Mouse (Mus musculus): ENCODE results near the gene Ptprg. TPM values are rescaled to one million over a fixed set of nuclear protein-coding genes. Genes with fewer than 3 reads are reported as not detected.

Gene Ptprg
- polyA plus RNA-seq, 1 experiment from 2014 or later, result 47.9 TPM

- Histone ChIP-seq H3K9ac (no peak overlapping the region), H3K9me3 (no peaks in the 10 kb centered on the region), H3K36me3 (no peaks in the 10 kb centered on the region), H3K4me1 (0 out of 2 replicates have a peak, but pooled peaks cover under 1% of the 10 kb centered on the region), H3K27me3 (no peaks in the 10 kb centered on the region), H3K4me2 (replicated peaks) (no peak overlapping the region), H3K4me3 (no peak overlapping the region), H3K27ac (no peak overlapping the region)
- no peak for ATAC-seq (ENCODE audit: insufficient number of reproducible peaks, insufficient read depth, low FRiP score, low TSS enrichment)
- WGBS, result 79% methylated on average over 12 of the region's 12 CpGs
These were observed 551.2 kb downstream of the Ptprg start for GRCm38 (mm10) chr14:12104297-12105155.

DNA sequence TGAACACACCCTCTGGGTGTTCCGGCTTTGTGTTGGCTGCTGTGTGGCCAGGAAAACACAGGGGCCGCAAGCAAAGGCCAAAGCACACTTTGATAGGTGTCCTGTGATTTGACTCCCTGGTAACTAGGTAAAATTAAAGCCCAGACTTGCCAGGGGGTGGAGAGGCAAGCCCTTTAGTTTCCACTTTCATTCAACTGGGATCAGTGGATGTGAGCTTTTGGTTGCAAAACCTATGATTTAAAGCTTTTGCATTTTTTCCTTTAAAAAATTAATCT lies 551.8 kb downstream of the Ptprg start:
- WGBS, result 93% methylated on average over 2 of the region's 2 CpGs
- H3K36me3 ChIP-seq, result no peaks in the 10 kb centered on the region
- H3K9me3 ChIP-seq, result no peaks in the 10 kb centered on the region
- no peak for ATAC-seq (ENCODE audit: insufficient number of reproducible peaks, insufficient read depth, low FRiP score, low TSS enrichment)
- H3K27me3 ChIP-seq, result no peaks in the 10 kb centered on the region
- H3K4me1 ChIP-seq, result no peaks in the 10 kb centered on the region
- no peak overlapping the region for H3K4me2 ChIP-seq (replicated peaks)
- no peak overlapping the region for H3K27ac ChIP-seq
- H3K4me3 ChIP-seq, result no peak overlapping the region
- H3K9ac ChIP-seq, result no peak overlapping the region

GRCm38 (mm10) chr14:12105593-12105992 lies 552.3 kb downstream of the Ptprg start:
- no peak overlapping the region for H3K27ac ChIP-seq
- no peaks in the 10 kb centered on the region for H3K4me1 ChIP-seq
- no peak for ATAC-seq (ENCODE audit: insufficient number of reproducible peaks, insufficient read depth, low FRiP score, low TSS enrichment)
- H3K36me3 ChIP-seq, result no peaks in the 10 kb centered on the region
- H3K9ac ChIP-seq, result no peak overlapping the region
- 84% methylated on average over 3 of the region's 3 CpGs for WGBS
- no peak overlapping the region for H3K4me2 ChIP-seq (replicated peaks)
- no peaks in the 10 kb centered on the region for H3K9me3 ChIP-seq
- no peak overlapping the region for H3K4me3 ChIP-seq
- H3K27me3 ChIP-seq, result no peaks in the 10 kb centered on the region

- no peaks in the 10 kb centered on the region for H3K36me3 ChIP-seq
- H3K4me2 ChIP-seq (replicated peaks), result no peak overlapping the region
- H3K4me1 ChIP-seq, result no peaks in the 10 kb centered on the region
- no peak overlapping the region for H3K4me3 ChIP-seq
- no peaks in the 10 kb centered on the region for H3K27me3 ChIP-seq
- H3K9ac ChIP-seq, result no peak overlapping the region
- H3K27ac ChIP-seq, result no peak overlapping the region
- H3K9me3 ChIP-seq, result no peaks in the 10 kb centered on the region
- 54% methylated on average over 7 of the region's 7 CpGs for WGBS
- ATAC-seq (ENCODE audit: insufficient number of reproducible peaks, insufficient read depth, low FRiP score, low TSS enrichment), result no peak
These were observed 554.1 kb downstream of the Ptprg start for GRCm38 (mm10) chr14:12107459-12107858.

DNA sequence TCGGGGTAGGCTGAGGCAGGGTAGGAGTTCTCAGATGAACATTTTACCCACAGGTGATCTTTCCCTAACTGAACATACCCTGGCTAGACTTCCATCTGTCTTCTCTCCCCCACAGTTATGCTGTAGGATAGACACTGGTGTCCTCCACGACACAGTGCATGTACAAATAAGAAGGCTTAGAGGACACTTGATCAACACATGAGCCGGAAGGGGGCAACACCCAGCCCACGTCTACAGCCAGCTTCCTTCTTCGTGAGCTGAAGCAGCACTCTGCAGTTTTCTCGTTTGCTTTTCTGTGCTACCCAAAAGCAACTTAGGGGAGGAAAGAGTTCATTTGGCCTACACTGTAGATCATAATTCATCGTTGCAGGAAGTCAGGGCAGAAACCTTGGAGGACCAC lies 554.7 kb downstream of the Ptprg start:
- ATAC-seq (ENCODE audit: insufficient number of reproducible peaks, insufficient read depth, low FRiP score, low TSS enrichment), result no peak
- H3K9ac ChIP-seq, result no peak overlapping the region

GRCm38 (mm10) chr14:12112548-12113011 lies 559.2 kb downstream of the Ptprg start:
- no peaks in the 10 kb centered on the region for H3K36me3 ChIP-seq
- no peaks in the 10 kb centered on the region for H3K4me1 ChIP-seq
- H3K4me3 ChIP-seq, result no peak overlapping the region
- no peak overlapping the region for H3K9ac ChIP-seq
- H3K27me3 ChIP-seq, result no peaks in the 10 kb centered on the region
- WGBS, result 50% methylated on average over 2 of the region's 2 CpGs
- no peak for ATAC-seq (ENCODE audit: insufficient number of reproducible peaks, insufficient read depth, low FRiP score, low TSS enrichment)
- no peaks in the 10 kb centered on the region for H3K9me3 ChIP-seq
- no peak overlapping the region for H3K4me2 ChIP-seq (replicated peaks)
- no peak overlapping the region for H3K27ac ChIP-seq

More for the DNA sequence above, 554.7 kb downstream of the Ptprg start:
- no peak overlapping the region for H3K4me3 ChIP-seq
- no peaks in the 10 kb centered on the region for H3K36me3 ChIP-seq
- no peak overlapping the region for H3K27ac ChIP-seq
- no peak overlapping the region for H3K4me2 ChIP-seq (replicated peaks)
- no peaks in the 10 kb centered on the region for H3K27me3 ChIP-seq
- no peaks in the 10 kb centered on the region for H3K4me1 ChIP-seq
- H3K9me3 ChIP-seq, result no peaks in the 10 kb centered on the region
- 84% methylated on average over 7 of the region's 7 CpGs for WGBS

DNA sequence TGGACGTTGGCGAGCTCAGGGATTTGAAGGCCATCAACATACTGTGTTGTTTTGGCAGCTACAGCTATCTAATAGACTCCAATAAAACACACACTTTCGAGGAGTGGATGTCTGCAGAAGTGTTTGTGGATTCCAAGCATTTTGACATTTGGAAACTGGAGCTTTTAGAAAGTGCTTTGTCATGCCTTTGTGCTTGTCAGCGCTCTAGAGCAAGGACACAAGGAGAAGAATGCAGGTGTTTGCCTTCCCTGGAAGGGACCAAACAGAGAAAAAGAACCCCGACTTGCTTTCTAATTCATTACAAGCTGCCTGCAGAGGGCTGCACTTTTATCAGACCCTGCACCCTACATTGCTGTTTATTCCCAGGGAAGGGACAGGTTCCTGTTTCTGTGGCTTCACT lies 560.0 kb downstream of the Ptprg start:
- Histone ChIP-seq H3K36me3 (no peaks in the 10 kb centered on the region), H3K9ac (no peak overlapping the region), H3K9me3 (no peaks in the 10 kb centered on the region), H3K27me3 (no peaks in the 10 kb centered on the region), H3K27ac (no peak overlapping the region), H3K4me2 (replicated peaks) (no peak overlapping the region), H3K4me1 (no peaks in the 10 kb centered on the region), H3K4me3 (no peak overlapping the region)
- WGBS, result 74% methylated on average over 5 of the region's 5 CpGs
- ATAC-seq (ENCODE audit: insufficient number of reproducible peaks, insufficient read depth, low FRiP score, low TSS enrichment), result no peak

DNA sequence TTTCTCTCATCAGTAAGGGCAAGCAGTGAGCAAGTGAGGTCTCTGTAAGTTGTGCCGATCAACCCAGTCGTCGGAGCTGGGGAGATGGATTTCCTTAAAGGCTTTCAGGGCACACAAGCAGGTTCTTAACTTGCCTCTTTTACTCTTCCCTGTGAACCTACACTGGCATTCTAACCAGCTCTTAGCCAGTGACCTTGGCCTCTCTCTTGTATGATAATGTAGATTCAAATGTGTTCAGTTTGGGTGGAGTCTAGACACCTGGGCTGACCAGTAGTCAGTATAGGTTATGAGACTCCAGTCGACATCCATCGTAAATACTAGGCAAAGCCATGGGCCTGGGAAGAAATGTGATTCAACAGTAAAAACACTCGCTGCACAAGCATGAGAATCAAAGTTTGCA lies 560.7 kb downstream of the Ptprg start:
- Histone ChIP-seq H3K9ac (no peak overlapping the region), H3K27me3 (no peaks in the 10 kb centered on the region), H3K9me3 (no peaks in the 10 kb centered on the region), H3K27ac (no peak overlapping the region), H3K4me2 (replicated peaks) (no peak overlapping the region), H3K36me3 (no peaks in the 10 kb centered on the region), H3K4me1 (no peaks in the 10 kb centered on the region), H3K4me3 (no peak overlapping the region)
- 81% methylated on average over 6 of the region's 6 CpGs for WGBS
- no peak for ATAC-seq (ENCODE audit: insufficient number of reproducible peaks, insufficient read depth, low FRiP score, low TSS enrichment)

GRCm38 (mm10) chr14:12119260-12119659 lies 565.9 kb downstream of the Ptprg start:
- no peaks in the 10 kb centered on the region for H3K9me3 ChIP-seq
- H3K4me2 ChIP-seq (replicated peaks), result no peak overlapping the region
- peaks cover 8% of the 10 kb centered on the region; the same call in 1 of the 2 replicates for H3K36me3 ChIP-seq
- H3K4me3 ChIP-seq, result no peak overlapping the region
- 79% methylated on average over 8 of the region's 8 CpGs for WGBS
- no peak for ATAC-seq (ENCODE audit: insufficient number of reproducible peaks, insufficient read depth, low FRiP score, low TSS enrichment)
- no peaks in the 10 kb centered on the region for H3K27me3 ChIP-seq
- H3K4me1 ChIP-seq, result no peaks in the 10 kb centered on the region
- no peak overlapping the region for H3K9ac ChIP-seq
- H3K27ac ChIP-seq, result no peak overlapping the region

DNA sequence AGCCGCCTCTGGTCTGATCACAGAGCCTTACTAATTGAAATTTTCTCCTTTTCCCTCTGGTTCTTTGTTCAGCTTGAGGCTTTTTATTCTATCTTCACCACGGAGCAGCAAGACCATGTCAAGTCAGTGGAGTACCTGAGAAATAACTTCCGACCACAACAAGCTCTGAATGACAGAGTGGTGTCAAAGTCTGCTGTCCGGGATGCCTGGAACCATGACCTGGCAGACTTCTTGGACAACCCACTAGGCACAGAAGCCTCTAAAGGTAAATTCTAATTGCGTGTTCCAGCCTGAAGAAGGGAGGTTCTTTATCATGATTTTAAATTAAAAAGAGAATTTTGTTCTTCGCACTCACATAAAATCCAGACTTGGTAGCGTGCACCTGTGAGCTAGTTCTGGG lies 568.6 kb downstream of the Ptprg start:
- Histone ChIP-seq H3K4me3 (no peak overlapping the region), H3K9me3 (no peaks in the 10 kb centered on the region), H3K36me3 (peaks cover 8% of the 10 kb centered on the region; the same call in 1 of the 2 replicates), H3K9ac (no peak overlapping the region), H3K27me3 (no peaks in the 10 kb centered on the region), H3K4me1 (no peaks in the 10 kb centered on the region), H3K27ac (no peak overlapping the region), H3K4me2 (replicated peaks) (no peak overlapping the region)
- no peak for ATAC-seq (ENCODE audit: insufficient number of reproducible peaks, insufficient read depth, low FRiP score, low TSS enrichment)
- 91% methylated on average over 7 of the region's 7 CpGs for WGBS

GRCm38 (mm10) chr14:12124682-12125081 lies 571.4 kb downstream of the Ptprg start:
- Histone ChIP-seq H3K4me3 (no peak overlapping the region), H3K27ac (no peak overlapping the region), H3K36me3 (peaks cover 8% of the 10 kb centered on the region; the same call in 1 of the 2 replicates), H3K9ac (no peak overlapping the region), H3K27me3 (no peaks in the 10 kb centered on the region), H3K9me3 (no peaks in the 10 kb centered on the region), H3K4me2 (replicated peaks) (no peak overlapping the region), H3K4me1 (no peaks in the 10 kb centered on the region)
- WGBS, result 85% methylated on average over 3 of the region's 3 CpGs
- no peak for ATAC-seq (ENCODE audit: insufficient number of reproducible peaks, insufficient read depth, low FRiP score, low TSS enrichment)

GRCm38 (mm10) chr14:12127951-12128350 lies 574.6 kb downstream of the Ptprg start:
- Histone ChIP-seq H3K4me1 (no peaks in the 10 kb centered on the region), H3K4me3 (no peak overlapping the region), H3K9ac (no peak overlapping the region), H3K9me3 (no peaks in the 10 kb centered on the region), H3K27ac (no peak overlapping the region), H3K4me2 (replicated peaks) (no peak overlapping the region), H3K27me3 (no peaks in the 10 kb centered on the region), H3K36me3 (peaks cover 2% of the 10 kb centered on the region; the same call in 1 of the 2 replicates)
- no peak for ATAC-seq (ENCODE audit: insufficient number of reproducible peaks, insufficient read depth, low FRiP score, low TSS enrichment)
- WGBS, result 89% methylated on average over 3 of the region's 3 CpGs
